Mouse (Mus musculus): Measurements from ENCODE around the gene Hspa2.

- TF ChIP-seq POLR2A (IDR thresholded peaks at IDR 0.05; ENCODE audit: extremely low read depth, insufficient read depth, low read length), result no peak
- TF ChIP-seq CTCF (IDR thresholded peaks at IDR 0.05; ENCODE audit: low read depth, low read length), result no peak
Measured at GRCm38 (mm10) chr12:76435549-76435948, 31.6 kb downstream of the Hspa2 start.

Measured in liver, adult 2 months (tissue).